Mouse (Mus musculus) layer of hippocampus, adult 2 months (tissue): ENCODE measurements around the gene Atp5g1. TPM values are rescaled to one million over a fixed set of nuclear protein-coding genes. Genes with fewer than 3 reads are reported as not detected.

Source experiments
- DNase-seq, 2 experiments: peaks; one replicate each; pipeline ENCODE4 v3.0.0; 2022; ENCODE audit warnings: low spot score in 2 of 2
- H3K27ac ChIP-seq: fragments of 200-600 bp; 2 replicates; pipeline ENCODE4 v1.8.1; 2022
- H3K4me3 ChIP-seq: fragments of 200-600 bp; 2 replicates; pipeline ENCODE4 v1.8.1; 2022; ENCODE audit warnings: mild to moderate bottlenecking
- CTCF ChIP-seq: fragments of 200-600 bp; conservative IDR thresholded peaks from 2 replicates; pipeline ENCODE4 v1.8.1; 2022; ENCODE audit warnings: antibody characterized with exemption, mild to moderate bottlenecking, moderate library complexity
- total RNA-seq, 2 experiments: library from RNA; stranded (reverse); gene quantifications; 2 replicates each; pipeline ENCODE4 v1.2.3; 2021

Gene Atp5g1
- total RNA-seq, 2 experiments from 2014 or later: 409 to 414 TPM

DNA sequence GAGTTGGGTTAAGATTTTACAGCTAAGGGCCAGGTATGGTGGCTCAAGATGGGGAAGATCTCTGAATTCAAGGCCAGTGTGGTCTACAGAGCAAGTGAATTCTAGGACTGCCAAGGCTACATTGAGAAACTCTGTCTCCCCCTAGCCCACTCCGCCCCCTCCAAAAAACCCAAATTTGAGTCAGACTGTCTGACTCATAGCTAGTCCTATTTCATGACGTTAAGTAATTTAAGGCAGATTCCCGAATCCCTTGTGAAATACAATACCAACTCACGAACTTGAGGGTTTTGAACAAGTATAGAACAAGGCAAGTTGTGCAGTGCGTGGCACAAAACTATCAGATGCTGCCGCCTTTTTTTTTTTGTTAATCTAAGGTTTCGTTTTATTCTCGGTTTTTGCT lies 41.4 kb downstream of the Atp5g1 start:
- Histone ChIP-seq H3K27ac (no peak overlapping the region), H3K4me3 (peak overlapping the region; percentile 95)
- DNase-seq: no peak
- TF ChIP-seq CTCF: no peak

DNA sequence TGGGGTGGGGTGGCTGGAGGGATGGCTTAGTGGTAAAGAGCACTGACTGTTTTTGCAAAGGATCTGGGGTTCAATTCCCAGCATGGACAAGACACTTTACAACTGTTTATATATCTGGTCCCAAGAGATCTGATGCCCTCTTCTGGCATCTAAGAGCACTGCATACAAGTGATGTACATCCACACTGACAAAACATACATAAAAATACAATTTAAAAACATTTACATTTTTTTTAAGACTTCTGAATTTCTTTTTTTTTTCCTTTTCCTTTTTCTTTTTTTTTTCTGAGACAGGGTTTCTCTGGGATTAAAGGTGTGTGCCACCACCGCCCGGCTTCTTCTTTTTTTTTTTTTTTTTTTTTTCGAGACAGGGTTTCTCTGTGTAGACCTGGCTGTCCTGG lies 42.2 kb downstream of the Atp5g1 start:
- H3K27ac ChIP-seq: no peak overlapping the region
- H3K4me3 ChIP-seq: no peak overlapping the region
- peak; percentile 62 for TF ChIP-seq CTCF
- DNase-seq: no peak

DNA sequence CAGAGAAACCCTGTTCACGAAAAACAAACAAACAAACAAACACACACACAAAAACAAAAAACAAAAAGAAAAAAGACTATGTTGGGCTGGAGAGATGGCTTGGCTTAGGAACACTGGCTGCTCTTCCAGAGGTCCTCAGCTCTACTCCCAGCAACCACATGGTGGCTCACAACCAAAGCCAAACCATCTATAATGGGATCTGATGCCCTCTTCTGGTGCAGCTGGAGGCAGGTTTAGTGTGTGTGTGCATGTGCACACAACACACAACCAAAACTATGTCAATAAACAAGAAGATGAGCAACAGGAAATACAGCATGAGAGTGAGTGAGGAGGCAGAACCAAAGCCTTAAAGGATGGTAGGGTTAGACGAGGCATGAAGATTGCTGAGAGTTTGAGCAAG lies 43.8 kb downstream of the Atp5g1 start:
- no peak for DNase-seq
- Histone ChIP-seq H3K4me3 (no peak overlapping the region), H3K27ac (no peak overlapping the region)
- TF ChIP-seq CTCF: 0 out of 2 replicates have a peak, but pooled peaks have one; percentile 9

DNA sequence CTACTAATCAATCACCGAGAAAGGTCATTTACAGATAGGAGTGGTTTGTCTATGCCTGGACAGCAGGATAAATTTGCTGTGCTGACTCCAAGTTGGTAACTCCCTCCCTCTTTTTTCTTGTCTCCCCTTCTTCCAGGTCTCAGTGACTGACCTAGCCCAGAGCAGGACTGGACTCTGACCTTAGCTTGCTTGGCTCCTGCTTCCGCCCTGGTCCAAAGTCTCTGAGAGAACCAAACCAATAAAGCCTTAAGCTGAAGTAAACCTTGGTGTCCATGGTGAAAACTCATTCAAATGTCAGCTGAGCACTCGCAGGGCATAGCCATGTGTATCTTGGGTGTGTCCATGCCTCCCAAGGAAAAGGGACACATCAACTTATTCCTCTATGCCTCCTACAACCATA lies 44.9 kb downstream of the Atp5g1 start:
- Histone ChIP-seq H3K27ac (no peak overlapping the region), H3K4me3 (no peak overlapping the region)
- no peak for DNase-seq
- no peak for TF ChIP-seq CTCF

DNA sequence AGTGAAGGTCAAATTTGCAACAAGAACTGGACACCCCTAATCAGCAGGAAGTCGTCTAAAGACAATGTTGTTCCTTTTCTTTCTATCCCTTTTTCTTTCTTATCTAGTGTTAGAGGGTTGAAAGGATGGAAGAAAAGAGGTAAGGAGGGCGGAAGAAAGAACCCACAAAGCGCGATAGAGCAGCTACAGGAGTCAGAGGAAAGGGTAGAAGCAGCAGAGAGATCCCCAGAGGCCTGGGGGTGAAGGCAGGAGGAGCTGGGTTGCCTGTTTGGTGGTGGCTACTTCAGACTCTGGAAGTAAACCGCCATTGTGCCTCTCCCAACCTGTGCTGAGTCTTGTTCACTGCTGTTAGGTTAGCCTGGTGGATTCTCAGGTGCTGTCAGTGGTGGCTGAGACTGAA lies 47.3 kb downstream of the Atp5g1 start:
- no peak for DNase-seq
- H3K27ac ChIP-seq: no peak overlapping the region
- no peak for TF ChIP-seq CTCF
- no peak overlapping the region for H3K4me3 ChIP-seq

DNA sequence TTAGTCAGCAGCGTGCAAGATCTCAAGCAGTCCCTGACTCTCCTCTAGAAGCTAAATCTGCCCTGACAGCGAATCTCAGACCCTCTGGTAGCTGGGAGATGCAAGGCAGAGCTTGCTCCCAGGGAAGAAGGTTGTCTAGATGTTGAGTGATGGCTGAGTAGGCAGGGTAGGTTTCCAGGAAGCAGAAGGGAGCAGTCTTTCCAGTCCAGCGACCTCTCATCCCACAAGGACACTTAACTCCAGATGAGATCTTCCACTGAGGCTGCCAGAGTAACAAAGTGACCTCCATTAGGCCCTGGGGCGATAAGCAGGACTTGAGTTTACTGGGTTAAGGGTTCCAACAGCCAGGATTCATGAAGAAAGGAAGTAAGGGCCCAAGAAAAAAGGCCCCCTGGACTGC lies 54.8 kb downstream of the Atp5g1 start:
- Histone ChIP-seq H3K27ac (no peak overlapping the region), H3K4me3 (no peak overlapping the region)
- no peak for TF ChIP-seq CTCF
- DNase-seq: no peak

Other genes starting within 250 kb of the Atp5g1 start
- 1 to 10 TPM; 2.6 to 4.5 TPM for gene Gngt2, start 238.5 kb downstream of the Atp5g1 start, total RNA-seq
- gene Abi3, start 233.2 kb downstream of the Atp5g1 start, total RNA-seq: 1 to 10 TPM; 3.3 to 6.8 TPM
- gene B4galnt2, start 160.8 kb downstream of the Atp5g1 start, total RNA-seq: not detected
- not detected for gene Igf2bp1, start 69.7 kb downstream of the Atp5g1 start, total RNA-seq
- not detected for gene Gip, start 51.1 kb downstream of the Atp5g1 start, total RNA-seq
- 10 to 100 TPM; 92.8 to 96.8 TPM for gene Snf8, start 40.8 kb downstream of the Atp5g1 start, total RNA-seq
- gene Ube2z, start 10.3 kb downstream of the Atp5g1 start, total RNA-seq: 10 to 100 TPM; 54.4 to 56.2 TPM
- gene Calcoco2, start 36.3 kb upstream of the Atp5g1 start, total RNA-seq: not detected
- under 1 TPM; 0.22 to 0.46 TPM for gene Ttll6, start 58.1 kb upstream of the Atp5g1 start, total RNA-seq
- not detected for gene Hoxb13, start 118.6 kb upstream of the Atp5g1 start, total RNA-seq
- not detected for gene Hoxb9, start 195.8 kb upstream of the Atp5g1 start, total RNA-seq
- gene Hoxb8, start 206.2 kb upstream of the Atp5g1 start, total RNA-seq: not detected
- not detected for gene Hoxb7, start 211.0 kb upstream of the Atp5g1 start, total RNA-seq
- gene Hoxb6, start 216.8 kb upstream of the Atp5g1 start, total RNA-seq: not detected
- not detected for gene Hoxb5, start 227.7 kb upstream of the Atp5g1 start, total RNA-seq
- gene Hoxb4, start 242.6 kb upstream of the Atp5g1 start, total RNA-seq: not detected
- gene Hoxb3, start 247.7 kb upstream of the Atp5g1 start, total RNA-seq: not detected